ENCODE assay signal across 8 mouse cellular contexts in genomic region chr12:23010199-23010598, GRCm38 (mm10).
DNase-seq lines count a peak whose midpoint lies in the region; ATAC-seq and TF ChIP-seq lines count a peak whose summit lies in the region.
"Not testable (repeated sequence)": the region's sequence is repeated elsewhere in the genome, so short reads cannot be mapped to it uniquely, and the experiment has no call there.

No protein-coding gene starts in this region.

- not testable (repeated sequence) for H3K27me3 ChIP-seq in embryonic facial prominence, embryonic 11.5 days (ENCODE audit: control insufficient read depth, insufficient read depth, low read length); hindbrain, embryonic 13.5 days; liver, postnatal 0 days (ENCODE audit: insufficient read depth, low read length); neural tube, embryonic 12.5 days (replicated peaks); stomach, embryonic 16.5 days (ENCODE audit: control insufficient read depth, insufficient read depth, low read length)

- not testable (repeated sequence) for H3K4me1 ChIP-seq in embryonic facial prominence, embryonic 11.5 days (ENCODE audit: control insufficient read depth, insufficient read depth, low read length); hindbrain, embryonic 13.5 days (replicated peaks); liver, postnatal 0 days (ENCODE audit: insufficient read depth); neural tube, embryonic 12.5 days; stomach, embryonic 16.5 days (ENCODE audit: control insufficient read depth, insufficient read depth, low read length)

- intact Hi-C loops in left cerebral cortex, adult 2 months (cut with DNase I): not testable (repeated sequence)

- not testable (repeated sequence) for H3K9me3 ChIP-seq in embryonic facial prominence, embryonic 11.5 days (replicated peaks; ENCODE audit: control insufficient read depth, low read length); hindbrain, embryonic 13.5 days; liver, postnatal 0 days (ENCODE audit: low read length); neural tube, embryonic 12.5 days; stomach, embryonic 16.5 days (replicated peaks; ENCODE audit: control insufficient read depth, low read length)

- H3K4me3 ChIP-seq in embryonic facial prominence, embryonic 11.5 days (ENCODE audit: low read depth, low read length): peak overlapping the region; percentile 38
- H3K4me3 ChIP-seq in hindbrain, embryonic 13.5 days: peak overlapping the region; percentile 44
- H3K4me3 ChIP-seq in left cerebral cortex, adult 2 months: peak overlapping the region; percentile 14; the same call in 1 of the 2 replicates
- peak overlapping the region; percentile 32 for H3K4me3 ChIP-seq in liver, postnatal 0 days (ENCODE audit: low read depth, low read length)
- peak overlapping the region; percentile 44 for H3K4me3 ChIP-seq in neural tube, embryonic 12.5 days
- H3K4me3 ChIP-seq in stomach, embryonic 16.5 days (replicated peaks; ENCODE audit: low read length): peak overlapping the region; percentile 46

- WGBS in embryonic facial prominence, embryonic 11.5 days: 3% methylated on average over 21 of the region's 37 CpGs
- WGBS in hindbrain, embryonic 13.5 days: 1% methylated on average over 35 of the region's 37 CpGs
- 2% methylated on average over 20 of the region's 37 CpGs for WGBS in liver, postnatal 0 days (ENCODE audit: insufficient replicate concordance)
- WGBS in neural tube, embryonic 12.5 days: under 1% methylated on average over 33 of the region's 37 CpGs
- 2% methylated on average over 36 of the region's 37 CpGs for WGBS in stomach, embryonic 16.5 days

- H3K4me2 ChIP-seq in embryonic facial prominence, embryonic 11.5 days (ENCODE audit: low read depth, low read length): not testable (repeated sequence)
- peak overlapping the region; percentile 47 for H3K4me2 ChIP-seq in hindbrain, embryonic 13.5 days
- H3K4me2 ChIP-seq in liver, postnatal 0 days (ENCODE audit: low read depth, low read length): peak overlapping the region; percentile 32; the same call in 1 of the 2 replicates
- peak overlapping the region; percentile 50 for H3K4me2 ChIP-seq in neural tube, embryonic 12.5 days (replicated peaks)
- peak overlapping the region; percentile 38 for H3K4me2 ChIP-seq in stomach, embryonic 16.5 days (ENCODE audit: low read depth, low read length)

- H3K27ac ChIP-seq in embryonic facial prominence, embryonic 11.5 days (replicated peaks; ENCODE audit: low read depth, low read length); hindbrain, embryonic 13.5 days; left cerebral cortex, adult 2 months; liver, postnatal 0 days (ENCODE audit: low read depth); neural tube, embryonic 12.5 days; stomach, embryonic 16.5 days (ENCODE audit: low read length): not testable (repeated sequence)

- TF ChIP-seq CTCF in left cerebral cortex, adult 2 months (IDR thresholded peaks at IDR 0.05); liver, postnatal 0 days (IDR thresholded peaks at IDR 0.05; ENCODE audit: low read depth): not testable (repeated sequence)

- DNase-seq in R1 (ENCODE audit: low read depth, low spot score): peak; percentile 65
- DNase-seq in embryonic facial prominence, embryonic 11.5 days (ENCODE audit: low spot score): peak; percentile 54
- DNase-seq in gastrocnemius, postnatal 10 days: peak; percentile 4
- DNase-seq in left cerebral cortex, adult 2 months (ENCODE audit: extremely low spot score in 1 of 2, low spot score in 2 of 2): peak; percentile 6 to 9
- peak; percentile 18 for DNase-seq in liver, postnatal 0 days

- not testable (repeated sequence) for ATAC-seq in embryonic facial prominence, embryonic 11.5 days (replicated peaks; ENCODE audit: insufficient number of reproducible peaks, low FRiP score, low TSS enrichment, low read depth); liver, postnatal 0 days; neural tube, embryonic 12.5 days (ENCODE audit: low FRiP score, low read depth); stomach, embryonic 16.5 days (ENCODE audit: insufficient read depth, low FRiP score)
- ATAC-seq in hindbrain, embryonic 13.5 days (ENCODE audit: low FRiP score): peak; percentile 59; the same call in 1 of the 2 replicates

- TF ChIP-seq EP300 in liver, postnatal 0 days (IDR thresholded peaks at IDR 0.05; ENCODE audit: low read depth): not testable (repeated sequence)

- H3K9ac ChIP-seq in embryonic facial prominence, embryonic 11.5 days (replicated peaks; ENCODE audit: low read length); liver, postnatal 0 days (replicated peaks); neural tube, embryonic 12.5 days: not testable (repeated sequence)
- H3K9ac ChIP-seq in hindbrain, embryonic 13.5 days: peak overlapping the region; percentile 55; the same call in 1 of the 2 replicates
- H3K9ac ChIP-seq in stomach, embryonic 16.5 days (ENCODE audit: low read length): peak overlapping the region; percentile 60

- H3K36me3 ChIP-seq in embryonic facial prominence, embryonic 11.5 days (replicated peaks; ENCODE audit: control insufficient read depth, insufficient read depth, low read depth, low read length); hindbrain, embryonic 13.5 days; liver, postnatal 0 days (replicated peaks; ENCODE audit: insufficient read depth, low read length); neural tube, embryonic 12.5 days; stomach, embryonic 16.5 days (ENCODE audit: control insufficient read depth, insufficient read depth, low read length): not testable (repeated sequence)

Comparison
In these comparisons a context has a peak if more than half of its experiments do, and no peak if none do; other contexts are left out.
1. DNase-seq: peak in every context shown above with its lines; median percentile 65 in R1; 54 in embryonic facial prominence, embryonic 11.5 days; 18 in liver, postnatal 0 days; 8 in left cerebral cortex, adult 2 months; 4 in gastrocnemius, postnatal 10 days.